Mouse (Mus musculus) olfactory bulb, adult 2 months (tissue): Measurements from ENCODE around the gene Pcnx3.

ENCODE experiments used
- CTCF ChIP-seq: fragments of 200-500 bp; IDR thresholded peaks from 2 replicates; pipeline ENCODE4 v1.5.1; 2012; ENCODE audit warnings: low read depth, mild to moderate bottlenecking, low read length, moderate library complexity; ENCODE audit not compliant: insufficient read depth
- POLR2A ChIP-seq: fragments of 200-500 bp; IDR thresholded peaks from 2 replicates; pipeline ENCODE4 v1.6.1; 2012; ENCODE audit warnings: mild to moderate bottlenecking, low read depth, low read length, moderate library complexity; ENCODE audit not compliant: insufficient read depth

DNA sequence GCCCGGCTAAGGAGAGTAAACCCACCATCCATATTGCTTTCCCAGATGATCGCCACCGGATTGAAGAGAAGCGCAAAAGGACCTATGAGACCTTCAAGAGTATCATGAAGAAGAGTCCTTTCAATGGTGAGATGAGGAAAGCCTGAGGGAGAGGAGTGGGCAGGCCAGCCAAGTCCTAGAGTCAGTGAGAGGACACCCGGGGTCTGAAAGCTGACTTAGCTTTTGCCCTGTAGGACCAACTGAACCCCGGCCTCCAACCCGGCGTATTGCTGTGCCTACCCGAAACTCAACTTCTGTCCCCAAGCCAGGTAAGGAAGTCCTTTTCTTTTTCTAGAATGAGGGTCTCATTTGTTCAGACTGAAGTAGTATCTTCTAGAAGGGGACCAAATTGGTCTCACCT lies 43.4 kb downstream of the Pcnx3 start:
- TF ChIP-seq POLR2A = no peak
- TF ChIP-seq CTCF = no peak
